Mouse (Mus musculus): Measurements from ENCODE around the gene Akr1a1.
"Not testable (repeated sequence)": the region's sequence is repeated elsewhere in the genome, so short reads cannot be mapped to it uniquely, and the experiment has no call there.

Gene Akr1a1

GRCm38 (mm10) chr4:116650924-116651796, at the start of gene Akr1a1:
Gene Akr1a1 (minus strand): TSS chr4:116651680.
- ATAC-seq (ENCODE audit: low TSS enrichment): peak; percentile 99

DNA sequence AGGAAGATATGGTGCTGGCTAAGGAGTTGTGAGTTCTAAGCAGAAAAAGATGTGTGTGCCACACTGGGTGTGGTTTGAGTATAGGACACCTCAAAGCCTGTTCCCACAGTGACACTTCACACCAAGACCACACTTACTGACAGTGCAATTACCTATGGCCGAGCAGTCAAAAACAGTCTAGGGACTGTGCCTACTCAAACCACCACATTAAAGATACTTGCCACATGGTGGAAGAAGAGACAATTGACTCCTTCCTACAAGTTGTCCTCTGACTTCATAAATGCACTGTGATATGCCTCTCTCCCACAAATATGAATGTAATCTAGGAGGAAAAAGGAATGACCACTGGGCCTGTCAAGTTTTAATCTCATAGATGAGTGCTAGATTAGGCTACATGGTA, 49.5 kb upstream of the Akr1a1 start:
- ATAC-seq (ENCODE audit: low TSS enrichment): no peak

GRCm38 (mm10) chr4:116698693-116699342, 47.3 kb upstream of the Akr1a1 start:
- no peak for ATAC-seq (ENCODE audit: low TSS enrichment)

DNA sequence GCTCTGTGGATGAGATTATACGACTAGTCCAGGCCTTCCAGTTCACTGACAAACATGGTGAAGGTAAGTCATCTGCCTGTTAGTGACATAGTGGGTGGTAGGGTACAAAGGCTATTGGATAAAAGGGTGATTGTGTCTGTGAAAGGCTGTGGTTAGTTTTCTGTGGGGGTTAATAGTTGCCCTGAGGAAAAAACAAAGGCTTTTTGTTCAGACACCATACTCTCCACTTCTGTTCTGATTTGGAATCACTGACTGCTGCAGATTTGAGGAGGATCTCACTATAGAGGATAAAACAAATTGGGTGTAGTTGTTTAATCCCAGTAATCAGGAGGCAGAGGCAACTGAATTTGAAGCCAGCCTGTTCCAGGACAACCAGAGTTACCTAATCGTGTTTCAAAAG, 42.3 kb upstream of the Akr1a1 start:
- no peak; the same call in 1 of the 2 replicates for ATAC-seq (ENCODE audit: low TSS enrichment)

DNA sequence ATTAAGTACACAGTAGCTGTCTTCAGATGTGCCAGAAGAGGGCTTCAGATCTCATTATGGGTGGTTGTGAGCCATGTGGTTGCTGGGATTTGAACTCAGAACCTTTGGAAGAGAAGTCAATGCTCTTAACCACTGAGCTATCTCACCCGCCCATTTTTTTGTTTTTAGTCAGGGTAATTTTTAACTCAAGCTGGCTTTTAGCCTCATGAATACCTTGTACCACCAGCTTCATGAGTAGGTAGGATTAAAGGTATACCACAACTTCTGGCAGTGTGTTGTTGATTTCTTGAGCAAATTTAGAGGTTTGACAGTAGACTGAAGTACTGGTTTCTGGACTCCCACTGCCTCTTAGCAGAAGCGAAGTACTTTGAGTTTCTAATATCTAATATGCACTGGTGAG, 40.7 kb upstream of the Akr1a1 start:
- ATAC-seq (ENCODE audit: low TSS enrichment): no peak

GRCm38 (mm10) chr4:116689309-116689876, 37.9 kb upstream of the Akr1a1 start:
- ATAC-seq (ENCODE audit: low TSS enrichment): no peak

- no peak for ATAC-seq (ENCODE audit: low TSS enrichment)
Measured at GRCm38 (mm10) chr4:116687041-116687440, 35.6 kb upstream of the Akr1a1 start.

GRCm38 (mm10) chr4:116685402-116686061, 34.1 kb upstream of the Akr1a1 start, which contains the start of gene Prdx1:
Gene Prdx1 (plus strand): TSS chr4:116685544.
- peak; percentile 94 for ATAC-seq (ENCODE audit: low TSS enrichment)

DNA sequence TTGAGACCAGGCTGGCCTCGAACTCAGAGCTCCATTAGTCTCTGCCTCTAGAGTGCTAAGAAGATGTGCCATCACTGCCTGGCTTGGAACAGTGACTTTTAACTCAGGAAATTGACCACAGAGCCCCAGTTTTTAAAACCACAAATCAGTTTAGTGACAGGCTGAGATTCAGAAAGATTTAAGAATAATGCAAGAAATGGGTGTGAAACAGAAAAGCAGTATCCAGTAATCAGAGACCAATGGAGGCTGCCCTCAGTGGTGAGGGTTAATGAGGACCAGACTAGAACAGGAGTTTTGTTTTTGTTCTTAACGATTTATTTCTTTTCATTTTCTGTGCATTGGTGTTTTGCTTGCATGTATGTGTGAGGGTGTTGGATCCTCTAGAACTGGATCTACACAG, 33.2 kb upstream of the Akr1a1 start:
- no peak for ATAC-seq (ENCODE audit: low TSS enrichment)

- ATAC-seq (ENCODE audit: low TSS enrichment): no peak
Measured at GRCm38 (mm10) chr4:116683957-116684356, 32.5 kb upstream of the Akr1a1 start.

DNA sequence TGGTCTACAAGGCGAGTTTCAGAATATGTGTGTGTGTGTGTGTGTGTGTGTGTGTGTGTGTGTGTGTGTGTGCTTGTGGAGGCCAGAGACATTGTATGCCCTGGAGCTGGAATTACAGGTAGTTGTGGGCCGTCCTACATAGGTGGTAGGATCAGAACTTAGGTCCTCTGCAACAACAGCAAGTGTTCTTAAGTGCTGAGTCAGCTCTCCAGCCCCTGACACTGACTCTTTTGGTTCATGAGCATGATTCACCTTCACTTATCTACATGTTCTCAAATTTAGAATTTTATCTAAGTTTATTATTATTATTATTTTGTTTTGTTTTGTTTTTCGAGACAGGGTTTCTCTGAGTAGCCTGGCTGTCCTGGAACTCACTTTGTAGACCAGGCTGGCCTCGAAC, 29.0 kb upstream of the Akr1a1 start:
- ATAC-seq (ENCODE audit: low TSS enrichment): not testable (repeated sequence)

DNA sequence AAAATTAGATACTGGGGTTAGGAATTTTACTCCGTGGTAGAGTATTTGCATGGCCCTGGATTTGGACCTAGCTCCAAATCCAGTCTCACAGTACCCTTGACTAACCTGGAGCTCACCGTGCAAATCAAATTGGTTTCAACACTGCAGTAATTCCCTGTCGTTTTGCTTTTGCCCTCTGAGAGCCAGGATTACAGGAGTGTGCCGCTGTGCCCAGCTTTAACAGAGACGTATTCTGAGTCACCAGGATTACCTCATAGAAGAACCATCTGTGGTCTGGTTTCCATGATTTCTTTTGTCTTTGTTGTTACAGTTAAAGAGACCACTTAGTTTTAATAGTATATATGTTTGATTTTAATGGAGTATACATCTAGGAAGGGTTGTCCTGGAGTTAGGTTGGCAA, 27.7 kb upstream of the Akr1a1 start:
- no peak for ATAC-seq (ENCODE audit: low TSS enrichment)

DNA sequence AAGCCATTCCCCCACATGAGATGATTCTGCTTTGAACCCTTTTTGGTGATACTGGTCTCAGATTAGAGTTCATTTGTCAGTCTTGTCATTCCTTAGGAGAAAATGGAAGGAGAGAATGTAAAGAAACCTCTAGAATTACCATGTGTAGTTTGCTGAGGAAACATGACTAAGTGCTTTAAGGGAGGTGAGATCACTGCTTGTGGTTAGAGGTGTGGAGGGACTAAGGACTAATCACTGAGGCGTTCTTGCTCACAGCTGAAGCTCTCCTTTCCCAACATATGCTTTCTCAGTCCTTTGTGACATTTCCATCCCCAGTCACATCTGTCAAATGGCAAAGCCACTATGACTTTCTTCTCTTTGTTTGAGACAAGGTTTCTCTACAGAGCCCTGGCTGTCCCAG, 26.3 kb upstream of the Akr1a1 start:
- ATAC-seq (ENCODE audit: low TSS enrichment): no peak

DNA sequence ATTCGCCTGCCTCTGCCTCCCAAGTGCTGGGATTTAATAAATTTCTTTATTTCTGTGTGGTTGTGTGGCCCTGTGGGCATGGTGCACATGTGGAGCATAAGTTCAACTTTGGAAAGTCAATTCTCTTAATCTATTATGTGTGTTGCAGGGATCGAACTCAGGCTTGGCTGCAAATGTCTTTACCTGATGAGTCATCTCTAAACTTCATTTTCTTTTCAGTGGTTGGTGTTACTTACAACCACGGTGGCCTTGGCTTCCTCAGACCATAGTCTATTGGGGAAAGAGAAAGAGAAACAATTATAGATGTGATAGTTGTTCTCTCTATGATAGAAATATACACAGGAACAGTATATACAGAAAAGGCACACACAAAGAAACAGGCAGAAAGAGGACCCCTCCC, 24.5 kb upstream of the Akr1a1 start:
- no peak for ATAC-seq (ENCODE audit: low TSS enrichment)

DNA sequence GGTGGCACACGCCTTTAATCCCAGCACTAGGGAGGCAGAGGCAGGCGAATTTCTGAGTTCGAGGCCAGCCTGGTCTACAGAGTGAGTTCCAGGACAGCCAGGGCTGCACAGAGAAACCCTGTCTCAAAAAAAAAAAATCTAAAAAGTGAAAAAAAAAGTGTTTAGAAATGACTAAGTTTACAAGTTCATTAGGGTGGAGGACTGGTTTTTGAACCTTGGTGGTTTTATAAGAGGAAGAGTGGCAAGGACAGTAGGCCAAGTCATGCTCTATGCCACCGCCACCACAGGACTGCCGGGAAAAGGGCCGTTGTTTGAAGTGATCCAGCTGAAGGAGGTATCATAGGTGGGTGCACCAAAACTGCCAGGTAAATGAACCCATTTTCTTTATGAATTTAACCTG, 23.3 kb upstream of the Akr1a1 start:
- not testable (repeated sequence) for ATAC-seq (ENCODE audit: low TSS enrichment)

GRCm38 (mm10) chr4:116672785-116673184, 21.3 kb upstream of the Akr1a1 start:
- no peak for ATAC-seq (ENCODE audit: low TSS enrichment)

- no peak for ATAC-seq (ENCODE audit: low TSS enrichment)
Measured at GRCm38 (mm10) chr4:116669291-116669690, 17.8 kb upstream of the Akr1a1 start.

- no peak for ATAC-seq (ENCODE audit: low TSS enrichment)
Measured at GRCm38 (mm10) chr4:116668145-116668544, 16.7 kb upstream of the Akr1a1 start.

GRCm38 (mm10) chr4:116666625-116667024, 15.1 kb upstream of the Akr1a1 start:
- ATAC-seq (ENCODE audit: low TSS enrichment): peak; percentile 55

DNA sequence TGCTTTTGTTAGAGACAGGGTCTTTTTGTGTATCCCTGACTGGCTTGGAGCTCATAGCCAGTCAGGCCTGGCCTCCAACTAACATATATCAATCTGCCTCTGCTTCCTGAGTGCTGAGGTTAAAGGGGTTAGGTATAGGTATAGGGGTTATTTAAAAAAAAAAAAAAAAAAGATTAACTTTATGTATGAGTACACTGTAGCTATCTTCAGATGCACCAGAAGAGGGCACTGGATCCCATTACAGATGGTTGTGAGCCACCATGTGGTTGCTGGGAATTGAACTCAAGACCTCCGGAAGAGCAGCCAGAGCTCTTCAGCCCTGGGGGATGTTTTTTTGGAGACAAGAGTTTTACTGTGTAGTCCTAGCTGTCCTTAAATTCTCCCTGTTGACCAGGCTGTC, 10.5 kb upstream of the Akr1a1 start:
- ATAC-seq (ENCODE audit: low TSS enrichment): no peak

DNA sequence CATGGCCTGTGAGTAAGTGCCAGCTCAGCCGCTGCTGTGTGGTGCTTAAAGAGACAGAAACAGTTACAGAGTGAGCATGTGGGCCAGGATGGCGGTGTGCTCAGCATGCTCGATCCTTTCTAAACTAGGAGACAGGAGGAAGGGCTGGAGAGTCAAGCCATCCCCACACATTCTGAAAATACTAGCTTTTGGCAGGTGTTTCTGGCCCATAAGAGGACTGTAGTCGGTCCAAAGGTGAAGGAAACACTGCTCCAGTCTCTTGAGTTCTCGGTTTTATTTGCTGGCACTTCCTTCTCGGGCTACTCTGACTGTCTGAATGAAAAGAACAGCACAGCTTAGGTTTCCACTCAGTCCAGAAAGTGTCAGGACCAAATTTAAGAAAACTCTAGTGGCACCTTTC, 9.3 kb upstream of the Akr1a1 start:
- ATAC-seq (ENCODE audit: low TSS enrichment): no peak

GRCm38 (mm10) chr4:116659916-116660315, 8.4 kb upstream of the Akr1a1 start:
- not testable (repeated sequence) for ATAC-seq (ENCODE audit: low TSS enrichment)
